Mouse (Mus musculus) myocyte (in vitro differentiated cells): ENCODE data around the gene AC140267.1. TPM values are rescaled to one million over a fixed set of nuclear protein-coding genes. Genes with fewer than 3 reads are reported as not detected.

Source experiments
- H3K27me3 ChIP-seq: one replicate; pipeline ENCODE4 v1.6.1; 2011; ENCODE audit not compliant: control insufficient read depth, insufficient read depth, insufficient read length
- H3K36me3 ChIP-seq: one replicate; pipeline ENCODE4 v1.6.1; 2011; ENCODE audit not compliant: control insufficient read depth, insufficient read depth
- H3K4me2 ChIP-seq: one replicate; pipeline ENCODE4 v1.6.1; 2011; ENCODE audit warnings: low read depth, control low read depth
- H3K4me3 ChIP-seq: one replicate; pipeline ENCODE4 v1.5.1; 2011; ENCODE audit warnings: mild to moderate bottlenecking, control low read depth, moderate library complexity
- H3K79me2 ChIP-seq: one replicate; pipeline ENCODE4 v1.6.1; 2011; ENCODE audit not compliant: control insufficient read depth, insufficient read depth
- H3ac ChIP-seq: one replicate; pipeline ENCODE4 v1.6.1; 2011; ENCODE audit not compliant: control insufficient read depth, insufficient read length
- CEBPB ChIP-seq: IDR thresholded peaks from 2 replicates; pipeline ENCODE4 v1.6.1; 2011; ENCODE audit warnings: mild to moderate bottlenecking, moderate library complexity; ENCODE audit not compliant: poor library complexity, insufficient read depth, severe bottlenecking
- E2F4 ChIP-seq: IDR thresholded peaks from one replicate; pipeline ENCODE4 v1.6.1; 2011; ENCODE audit warnings: mild to moderate bottlenecking, control low read depth, moderate library complexity; ENCODE audit not compliant: insufficient read depth
- MAX ChIP-seq: IDR thresholded peaks from one replicate; pipeline ENCODE4 v1.6.1; 2011; ENCODE audit warnings: low read depth, mild to moderate bottlenecking, control low read depth
- MYOD1 ChIP-seq, 3 experiments: IDR thresholded peaks; one replicate each; pipeline ENCODE4 v1.6.1; 2011; ENCODE audit warnings: control low read depth in 2 of 3, low read depth in 2 of 3, mild to moderate bottlenecking in 2 of 3, moderate library complexity in 1 of 3; ENCODE audit not compliant: insufficient read length in 2 of 3, control insufficient read depth in 1 of 3
- MYOG ChIP-seq, 3 experiments: IDR thresholded peaks; one replicate each; pipeline ENCODE4 v1.6.1; 2011; ENCODE audit warnings: control low read depth in 2 of 3, low read depth in 2 of 3, mild to moderate bottlenecking in 2 of 3; ENCODE audit not compliant: insufficient read length in 2 of 3, control insufficient read depth in 1 of 3, insufficient read depth in 1 of 3
- POLR2A ChIP-seq: IDR thresholded peaks from one replicate; pipeline ENCODE4 v1.6.1; 2011; ENCODE audit warnings: low read depth, mild to moderate bottlenecking, control low read depth, moderate library complexity; ENCODE audit not compliant: insufficient read length
- POLR2AphosphoS2 ChIP-seq: IDR thresholded peaks from one replicate; pipeline ENCODE4 v1.6.1; 2011; ENCODE audit warnings: low read depth, control low read depth; ENCODE audit not compliant: insufficient read length
- REST ChIP-seq: IDR thresholded peaks from one replicate; pipeline ENCODE4 v1.6.1; 2011; ENCODE audit warnings: mild to moderate bottlenecking, control low read depth, moderate library complexity; ENCODE audit not compliant: insufficient read depth, insufficient read length
- SRF ChIP-seq: IDR thresholded peaks from one replicate; pipeline ENCODE4 v1.6.1; 2011; ENCODE audit warnings: low read depth; ENCODE audit not compliant: control insufficient read depth, insufficient read length
- TCF12 ChIP-seq: IDR thresholded peaks from one replicate; pipeline ENCODE4 v1.6.1; 2011; ENCODE audit warnings: mild to moderate bottlenecking, control low read depth; ENCODE audit not compliant: poor library complexity, insufficient read depth, severe bottlenecking
- TCF3 ChIP-seq: IDR thresholded peaks from one replicate; pipeline ENCODE4 v1.6.1; 2011; ENCODE audit warnings: low read depth, control low read depth; ENCODE audit not compliant: insufficient read length
- USF1 ChIP-seq: IDR thresholded peaks from one replicate; pipeline ENCODE4 v1.6.1; 2011; ENCODE audit warnings: low read depth, mild to moderate bottlenecking, control low read depth, moderate library complexity
- polyA plus RNA-seq: library from polyadenylated mRNA; unstranded; fragments of >200 nt; fragmentation: generic; extraction: Trizol; gene quantifications from one replicate; pipeline ENCODE4 v1.2.1, GENCODE M21; 2012; ENCODE audit warnings: missing spikeins

Gene AC140267.1
- polyA plus RNA-seq, 1 experiment = not detected

DNA sequence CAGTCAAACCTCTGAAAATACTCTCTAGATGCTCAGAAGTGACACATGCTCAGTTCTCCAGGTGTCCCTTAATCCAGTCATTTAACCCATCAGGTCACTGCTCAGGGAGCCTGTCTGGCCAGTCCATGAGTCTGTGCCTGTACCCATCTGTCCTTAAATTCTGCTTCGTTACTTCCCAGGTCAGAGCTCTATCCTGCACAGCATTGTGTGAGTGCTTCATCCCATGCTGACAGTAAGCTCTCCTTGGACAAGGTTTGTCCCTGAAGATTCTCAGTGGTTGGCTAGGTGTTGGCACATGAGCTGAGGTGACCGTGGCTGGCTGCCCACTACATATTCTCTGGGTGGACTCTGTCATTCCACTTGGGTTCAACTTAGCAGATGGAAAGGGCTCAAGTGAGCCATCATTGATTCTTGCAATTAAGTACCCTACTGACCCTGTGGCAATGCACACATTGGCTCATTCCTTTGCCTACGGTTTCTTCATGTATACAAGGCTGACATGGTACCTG, 29.5 kb upstream of the AC140267.1 start:
- Histone ChIP-seq H3ac (no peak overlapping the region), H3K4me2 (no peak overlapping the region), H3K27me3 (no peaks in the 10 kb centered on the region), H3K4me3 (no peak overlapping the region), H3K79me2 (no peaks in the 10 kb centered on the region), H3K36me3 (no peaks in the 10 kb centered on the region)
- TF ChIP-seq MAX (no peak), POLR2A (no peak), SRF (no peak), TCF3 (no peak), MYOD1 (IDR thresholded peaks at IDR 0.05; ENCODE audit: control insufficient read depth in 1 of 3, insufficient read length in 2 of 3, low read depth in 2 of 3) (no peak), CEBPB (no peak), E2F4 (no peak), POLR2AphosphoS2 (no peak), TCF12 (no peak)

DNA sequence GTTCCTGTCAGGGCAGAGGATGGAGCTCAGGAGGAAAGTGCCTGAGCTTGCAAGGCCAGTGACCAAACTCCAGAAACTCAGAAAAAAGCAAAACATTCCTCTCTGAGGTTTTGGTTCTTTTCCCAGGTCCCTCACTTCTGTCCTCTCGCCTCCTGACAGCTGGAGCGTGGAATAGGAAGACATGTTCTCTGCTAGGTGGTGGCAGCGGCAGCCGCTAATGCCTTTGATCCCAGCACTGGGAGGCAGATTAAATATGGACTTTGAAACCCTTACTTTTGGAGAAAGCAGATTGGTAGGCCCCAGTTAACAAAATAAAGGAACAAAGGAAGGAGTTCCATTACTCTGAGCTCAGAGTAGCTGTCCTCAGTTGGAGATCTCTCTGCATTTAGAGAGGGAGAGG, 27.2 kb upstream of the AC140267.1 start:
- H3K4me3 ChIP-seq = no peak overlapping the region
- H3K4me2 ChIP-seq = no peak overlapping the region
- H3K36me3 ChIP-seq = no peaks in the 10 kb centered on the region
- H3ac ChIP-seq = no peak overlapping the region
- H3K79me2 ChIP-seq = no peaks in the 10 kb centered on the region
- no peak for TF ChIP-seq MAX
- no peak for TF ChIP-seq MYOD1 (IDR thresholded peaks at IDR 0.05; ENCODE audit: control insufficient read depth in 1 of 3, insufficient read length in 2 of 3, low read depth in 2 of 3)
- no peak for TF ChIP-seq POLR2AphosphoS2
- TF ChIP-seq CEBPB = no peak
- no peak for TF ChIP-seq TCF3
- no peak for TF ChIP-seq TCF12
- TF ChIP-seq MYOG (IDR thresholded peaks at IDR 0.05; ENCODE audit: control insufficient read depth in 1 of 3, insufficient read depth in 1 of 3, insufficient read length in 2 of 3, low read depth in 2 of 3) = no peak
- TF ChIP-seq USF1 = no peak
- H3K27me3 ChIP-seq = no peaks in the 10 kb centered on the region

GRCm38 (mm10) chr15:80213688-80214087, 21.9 kb upstream of the AC140267.1 start:
- Histone ChIP-seq H3K79me2 (no peaks in the 10 kb centered on the region), H3K4me2 (no peak overlapping the region), H3K36me3 (no peaks in the 10 kb centered on the region), H3K4me3 (no peak overlapping the region), H3ac (no peak overlapping the region), H3K27me3 (no peaks in the 10 kb centered on the region)
- TF ChIP-seq MYOD1 (IDR thresholded peaks at IDR 0.05; ENCODE audit: control insufficient read depth in 1 of 3, insufficient read length in 2 of 3, low read depth in 2 of 3) (no peak), POLR2A (no peak), E2F4 (no peak), CEBPB (no peak), MAX (no peak), TCF12 (no peak), TCF3 (no peak), MYOG (IDR thresholded peaks at IDR 0.05; ENCODE audit: control insufficient read depth in 1 of 3, insufficient read depth in 1 of 3, insufficient read length in 2 of 3, low read depth in 2 of 3) (no peak), POLR2AphosphoS2 (no peak), SRF (no peak), USF1 (no peak), REST (no peak)

DNA sequence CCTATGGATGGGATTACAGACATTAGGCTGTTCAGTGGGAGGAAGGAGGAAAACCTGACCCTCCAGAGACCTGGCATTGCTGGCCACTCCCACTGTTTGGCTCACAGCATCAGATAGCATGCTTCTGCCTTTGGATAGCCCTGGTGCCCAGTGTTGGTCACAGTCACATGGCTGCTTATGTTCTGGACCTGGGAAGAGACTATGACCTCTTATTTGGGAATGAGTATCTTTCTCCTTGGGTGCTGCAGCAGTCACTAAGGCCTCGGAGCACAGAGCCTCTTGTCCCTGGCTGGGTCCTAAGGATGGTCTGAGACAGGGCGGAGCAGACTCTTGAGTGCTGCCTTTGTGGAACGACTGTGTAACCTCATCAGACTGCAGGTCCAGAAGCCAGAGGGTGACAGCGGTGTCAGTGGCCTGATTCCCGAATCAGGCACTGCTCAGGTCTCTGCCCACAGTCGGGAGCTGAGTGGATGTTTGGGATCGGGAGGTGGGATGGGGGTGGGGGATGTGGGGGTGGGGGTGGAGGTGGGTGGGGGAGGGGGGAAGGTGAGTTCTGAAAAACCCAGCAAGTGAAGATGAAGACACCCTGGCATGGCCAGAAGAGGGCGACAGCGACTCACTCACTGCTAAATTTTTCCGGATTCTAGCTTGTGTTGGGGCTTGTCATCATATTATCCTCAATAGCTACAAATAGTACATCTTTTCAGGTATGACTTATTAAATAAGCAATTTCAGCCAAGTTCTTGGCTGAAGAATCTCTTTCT, 19.7 kb upstream of the AC140267.1 start:
- Histone ChIP-seq H3K79me2 (no peaks in the 10 kb centered on the region), H3ac (no peak overlapping the region), H3K4me2 (no peak overlapping the region), H3K27me3 (no peaks in the 10 kb centered on the region), H3K4me3 (no peak overlapping the region), H3K36me3 (no peaks in the 10 kb centered on the region)
- TF ChIP-seq USF1 = no peak
- TF ChIP-seq MYOG (IDR thresholded peaks at IDR 0.05; ENCODE audit: control insufficient read depth in 1 of 3, insufficient read depth in 1 of 3, insufficient read length in 2 of 3, low read depth in 2 of 3) = no peak
- no peak for TF ChIP-seq REST
- no peak for TF ChIP-seq TCF3

DNA sequence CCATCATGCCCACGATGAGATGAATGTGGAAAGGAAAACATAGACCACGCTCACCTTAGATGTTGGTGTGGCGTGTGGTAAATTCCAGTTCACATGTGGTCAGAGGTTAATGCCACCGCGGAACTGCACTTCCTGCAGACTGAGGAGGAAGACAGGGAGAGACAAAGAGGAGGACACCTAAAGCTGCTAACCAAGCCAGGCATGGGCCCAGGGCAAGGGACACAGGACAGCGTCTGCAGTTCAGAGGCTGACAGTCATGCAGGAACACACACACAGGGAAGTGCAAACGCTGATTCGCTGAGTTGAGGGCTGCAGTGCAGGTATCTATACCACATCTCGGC, 19.2 kb upstream of the AC140267.1 start:
- TF ChIP-seq REST = no peak
- no peak for TF ChIP-seq E2F4
- no peak for TF ChIP-seq SRF
- TF ChIP-seq MAX = no peak
- TF ChIP-seq USF1 = no peak
- TF ChIP-seq MYOD1 (IDR thresholded peaks at IDR 0.05; ENCODE audit: control insufficient read depth in 1 of 3, insufficient read length in 2 of 3, low read depth in 2 of 3) = no peak
- no peak for TF ChIP-seq POLR2AphosphoS2
- no peak for TF ChIP-seq TCF12
- TF ChIP-seq CEBPB = no peak
- no peak for TF ChIP-seq MYOG (IDR thresholded peaks at IDR 0.05; ENCODE audit: control insufficient read depth in 1 of 3, insufficient read depth in 1 of 3, insufficient read length in 2 of 3, low read depth in 2 of 3)
- no peak for TF ChIP-seq POLR2A
- no peak for TF ChIP-seq TCF3

More for the DNA sequence above, 19.2 kb upstream of the AC140267.1 start:
- no peak overlapping the region for H3K4me2 ChIP-seq
- no peak overlapping the region for H3ac ChIP-seq
- H3K36me3 ChIP-seq = no peaks in the 10 kb centered on the region
- H3K79me2 ChIP-seq = no peaks in the 10 kb centered on the region
- H3K4me3 ChIP-seq = no peak overlapping the region
- no peaks in the 10 kb centered on the region for H3K27me3 ChIP-seq
